Mouse (Mus musculus) granulocyte monocyte progenitor cell, adult 5-6 weeks (primary cell): Measurements from ENCODE around the gene Zfp518b. TPM values are rescaled to one million over a fixed set of nuclear protein-coding genes. Genes with fewer than 3 reads are reported as not detected.

Experiments
- ATAC-seq: replicated peaks from 2 replicates; pipeline ENCODE4 v1.8.0; 2016; ENCODE audit warnings: mild to moderate bottlenecking, moderate TSS enrichment, inconsistent platforms; ENCODE audit not compliant: poor library complexity, severe bottlenecking
- total RNA-seq, 2 experiments: library from RNA; stranded (forward) in 1 of 2; stranded (reverse) in 1 of 2; fragments of 200-712, 200-1000 nt in 1 of 2; fragments of >200 nt in 1 of 2; fragmentation: Nextera tagmentation in 1 of 2; gene quantifications; 2 replicates each; pipeline ENCODE4 v1.2.3; 2014 to 2017

Zfp518b gene
- total RNA-seq, 2 experiments from 2014 or later = 5.5 to 8.2 TPM

GRCm38 (mm10) chr5:38634321-38635164, 50.1 kb downstream of the Zfp518b start:
- peak; percentile 90 for ATAC-seq

- peak; percentile 55 for ATAC-seq
These were observed 51.9 kb downstream of the Zfp518b start for GRCm38 (mm10) chr5:38632463-38633449.

GRCm38 (mm10) chr5:38628023-38628422, 56.6 kb downstream of the Zfp518b start:
- 0 out of 2 replicates have a peak, but pooled peaks have one; percentile 36 for ATAC-seq

- no peak for ATAC-seq
These were observed 57.7 kb downstream of the Zfp518b start for GRCm38 (mm10) chr5:38626883-38627282.

GRCm38 (mm10) chr5:38620783-38621182, 63.8 kb downstream of the Zfp518b start:
- peak; percentile 62 for ATAC-seq

- no peak for ATAC-seq
These were observed 65.7 kb downstream of the Zfp518b start for GRCm38 (mm10) chr5:38618908-38619307.

Other genes with a start within 250 kb of the Zfp518b start
- 13.6 and 17.0 TPM in 2 replicates for gene Slc2a9, start 181.7 kb downstream of the Zfp518b start, total RNA-seq (2014; fragmentation: Nextera tagmentation)
- gene Slc2a9, start 181.7 kb downstream of the Zfp518b start, total RNA-seq (2017) = 8.4 TPM in 2 replicates
- gene Wdr1, start 121.6 kb downstream of the Zfp518b start, total RNA-seq (2014; fragmentation: Nextera tagmentation) = 120 and 160 TPM in 2 replicates
- gene Wdr1, start 121.6 kb downstream of the Zfp518b start, total RNA-seq (2017) = 210 and 235 TPM in 2 replicates
- gene Clnk, start 192.0 kb upstream of the Zfp518b start, total RNA-seq (2014; fragmentation: Nextera tagmentation) = 0.80 and 0.98 TPM in 2 replicates
- 0.22 and 0.41 TPM in 2 replicates for gene Clnk, start 192.0 kb upstream of the Zfp518b start, total RNA-seq (2017)